35 mouse cellular contexts compared by ENCODE assay signal in genomic region chr4:140774893-140775292, GRCm38 (mm10). TPM values are rescaled to one million over a fixed set of nuclear protein-coding genes. Genes with fewer than 3 reads are reported as not detected.
DNase-seq lines count a peak whose midpoint lies in the region; TF ChIP-seq lines count a peak whose summit lies in the region.
"Had no signal": no experiment of that assay in that cellular context is flagged by ENCODE, and none has a peak within 500 bp of the region (broad histone marks: within the 10 kb centered on the region; RNA-seq: fewer than 3 reads in every experiment).

No protein-coding gene starts in this region.

- peak; percentile 41 to 49 for DNase-seq in spleen, postnatal 36 days (ENCODE audit: low spot score in 2 of 2)
- no peak for DNase-seq in spleen, postnatal 4 days (ENCODE audit: low spot score in 2 of 2)
- peak; percentile 73 to 82 for DNase-seq in thymus, adult 18-20 months
- peak; percentile 76 for DNase-seq in thymus, postnatal 25 days
- no peak for DNase-seq in gastrocnemius, adult 2 months
- no peak for DNase-seq in adrenal gland, postnatal 25 days
- DNase-seq: adrenal gland, postnatal 10 days; cerebellum, adult 11-12 months; forebrain, postnatal 0 days; gastrocnemius, postnatal 10 days; kidney, adult 2 months; kidney, postnatal 4 days; layer of hippocampus, postnatal 36 days; liver; retina, postnatal 1 day; right cerebral cortex, postnatal 14 days had no signal

- H3K27ac ChIP-seq in gastrocnemius, adult 2 months = no peak overlapping the region
- H3K27ac ChIP-seq: embryonic facial prominence, embryonic 15.5 days; forebrain, embryonic 12.5 days; heart, embryonic 15.5 days; hindbrain, embryonic 12.5 days; hindbrain, postnatal 0 days; intestine, embryonic 15.5 days; kidney, postnatal 0 days; liver, embryonic 15.5 days; lung, embryonic 15.5 days; midbrain, embryonic 10.5 days; stomach, postnatal 0 days had no signal

- H3K4me3 ChIP-seq in gastrocnemius, adult 2 months = no peak overlapping the region
- H3K4me3 ChIP-seq: embryonic facial prominence, embryonic 15.5 days; forebrain, embryonic 12.5 days; heart, embryonic 15.5 days; hindbrain, embryonic 12.5 days; intestine, embryonic 15.5 days; liver, embryonic 15.5 days; lung, embryonic 15.5 days; midbrain, embryonic 10.5 days had no signal

- TF ChIP-seq CTCF in gastrocnemius, adult 2 months (IDR thresholded peaks at IDR 0.05) = no peak

- intact Hi-C loops in gastrocnemius, adult 2 months (cut with DNase I) = no loop called here

RNA-seq across cellular contexts. Expression of gene Padi4, which starts 0.9 kb away (rescaled TPM):
- total RNA-seq in gastrocnemius, adult 2 months (2021) = not detected
- 0.76 TPM in 1 of 2 replicates, not detected in the other for total RNA-seq in adrenal gland, postnatal 25 days (2021)
- total RNA-seq: CH12.LX; forebrain, postnatal 0 days; G1E; hindbrain, postnatal 0 days; layer of hippocampus, postnatal 36 days; midbrain, postnatal 0 days had no signal

RNA-seq across cellular contexts. Expression of gene Padi6, which starts 32.5 kb away (rescaled TPM):
- total RNA-seq in gastrocnemius, adult 2 months (2021) = not detected
- 0.15 TPM in 1 of 2 replicates, not detected in the other for total RNA-seq in adrenal gland, postnatal 25 days (2021)
- total RNA-seq: CH12.LX; common myeloid progenitor, adult 5-6 weeks; forebrain, postnatal 0 days; G1E; gastrocnemius, postnatal 10 days; granulocyte monocyte progenitor cell, adult 5-6 weeks; heart, postnatal 25 days; layer of hippocampus, adult 8-10 months; layer of hippocampus, postnatal 36 days; megakaryocyte progenitor cell, adult 5-6 weeks; midbrain, postnatal 0 days had no signal

RNA-seq across cellular contexts. Expression of gene Padi3, which starts 35.6 kb away (rescaled TPM):
- 1 to 10 TPM; 1.1 to 6.9 TPM for total RNA-seq in gastrocnemius, adult 2 months (2021)
- total RNA-seq in adrenal gland, postnatal 25 days (2021) = not detected in 2 replicates
- total RNA-seq: forebrain, postnatal 0 days; hindbrain, postnatal 0 days; layer of hippocampus, adult 8-10 months; layer of hippocampus, postnatal 36 days; midbrain, postnatal 0 days had no signal

Comparison
In these comparisons a context has a peak if more than half of its experiments do, and no peak if none do; other contexts are left out.
1. DNase-seq: peak in spleen, postnatal 36 days (2 of 2), thymus, adult 18-20 months (2 of 2) and thymus, postnatal 25 days (single experiment); none in spleen, postnatal 4 days (0 of 2), gastrocnemius, adult 2 months (single experiment) and adrenal gland, postnatal 25 days (single experiment).